Mouse (Mus musculus) CH12.LX (cell line): ENCODE measurements around the gene Cyth3. TPM values are rescaled to one million over a fixed set of nuclear protein-coding genes. Genes with fewer than 3 reads are reported as not detected.

Experiments used
- DNase-seq: peaks from one replicate; pipeline ENCODE4 v3.0.0-alpha.2; 2013; ENCODE audit errors: extremely low read depth
- H3K27ac ChIP-seq: 2 replicates; pipeline ENCODE4 v1.5.1; 2012; ENCODE audit warnings: low read depth, mild to moderate bottlenecking, control low read depth, moderate library complexity; ENCODE audit not compliant: insufficient read depth
- H3K27me3 ChIP-seq: replicated peaks from 2 replicates; pipeline ENCODE3; 2012; ENCODE audit warnings: inconsistent platforms
- H3K36me3 ChIP-seq, 2 experiments: replicated peaks in 1 of 2; 2 replicates each; pipeline versions ENCODE3 to v1.6.1; 2012; ENCODE audit warnings: inconsistent platforms in 1 of 2, low read length in 1 of 2, mild to moderate bottlenecking in 1 of 2, mixed read lengths in 1 of 2, moderate library complexity in 1 of 2; ENCODE audit not compliant: control insufficient read depth in 1 of 2, insufficient read depth in 1 of 2
- H3K4me1 ChIP-seq, 2 experiments: 2 replicates each; pipeline ENCODE4 v1.6.1; 2012; ENCODE audit warnings: inconsistent platforms in 1 of 2, moderate library complexity in 1 of 2; ENCODE audit not compliant: insufficient read depth in 2 of 2, control insufficient read depth in 1 of 2
- H3K4me2 ChIP-seq: 2 replicates; pipeline ENCODE4 v1.6.1; 2012; ENCODE audit warnings: low read depth, mild to moderate bottlenecking, control low read depth; ENCODE audit not compliant: poor library complexity, insufficient read depth, severe bottlenecking
- H3K4me3 ChIP-seq, 3 experiments: fragments of 150-350 bp in 1 of 3; sonication (generic) in 1 of 3; replicated peaks in 1 of 3; 2 replicates each; pipeline versions ENCODE3 to v1.5.1; 2011 to 2012; ENCODE audit warnings: low read depth in 2 of 3, low read length in 2 of 3, mild to moderate bottlenecking in 2 of 3, moderate library complexity in 2 of 3, control low read depth in 1 of 3, improper control_type of control experiment in 1 of 3, inconsistent platforms in 1 of 3, mixed read lengths in 1 of 3; ENCODE audit not compliant: poor library complexity in 1 of 3
- H3K79me2 ChIP-seq: replicated peaks from 2 replicates; pipeline ENCODE4 v1.6.1; 2012; ENCODE audit warnings: mild to moderate bottlenecking, moderate library complexity; ENCODE audit not compliant: control insufficient read depth, poor library complexity, insufficient read depth, severe bottlenecking; ENCODE audit errors: extremely low read depth
- H3K9ac ChIP-seq: 2 replicates; pipeline ENCODE4 v1.6.1; 2012; ENCODE audit warnings: low read depth, mild to moderate bottlenecking, control low read depth, moderate library complexity; ENCODE audit not compliant: insufficient read depth
- H3K9me3 ChIP-seq: replicated peaks from 2 replicates; pipeline ENCODE3; 2012; ENCODE audit warnings: low read length, inconsistent platforms, mixed read lengths
- CHD1 ChIP-seq: IDR thresholded peaks from 2 replicates; pipeline ENCODE4 v1.6.1; 2012; ENCODE audit warnings: low read depth, low read length, improper control_type of control experiment, inconsistent platforms
- CHD2 ChIP-seq: IDR thresholded peaks from 2 replicates; pipeline ENCODE4 v1.6.1; 2011; ENCODE audit warnings: low read length, improper control_type of control experiment
- ELF1 ChIP-seq: IDR thresholded peaks from 2 replicates; pipeline ENCODE4 v1.6.1; 2014; ENCODE audit warnings: low read depth, mild to moderate bottlenecking, inconsistent platforms, low read length, improper control_type of control experiment
- GABPA ChIP-seq: IDR thresholded peaks from 2 replicates; pipeline ENCODE4 v1.6.1; 2012; ENCODE audit warnings: low read depth, low read length, improper control_type of control experiment, inconsistent platforms; ENCODE audit not compliant: insufficient replicate concordance
- HCFC1 ChIP-seq: IDR thresholded peaks from 2 replicates; pipeline ENCODE4 v1.6.1; 2012; ENCODE audit warnings: low read depth, mild to moderate bottlenecking, inconsistent platforms, low read length, improper control_type of control experiment
- IRF4 ChIP-seq: IDR thresholded peaks from 2 replicates; pipeline ENCODE4 v1.6.1; 2014; ENCODE audit warnings: low read depth, mild to moderate bottlenecking, inconsistent platforms, low read length, improper control_type of control experiment
- JUN ChIP-seq: IDR thresholded peaks from 2 replicates; pipeline ENCODE4 v1.6.1; 2011; ENCODE audit warnings: low read depth, mild to moderate bottlenecking, low read length, improper control_type of control experiment, moderate library complexity; ENCODE audit not compliant: insufficient read depth
- JUND ChIP-seq: conservative IDR thresholded peaks from 2 replicates; pipeline ENCODE4 v1.6.1; 2011; ENCODE audit warnings: low read depth, low read length, improper control_type of control experiment
- KAT2A ChIP-seq: IDR thresholded peaks from 2 replicates; pipeline ENCODE4 v1.6.1; 2012; ENCODE audit warnings: low read length, improper control_type of control experiment, inconsistent platforms; ENCODE audit not compliant: insufficient replicate concordance
- MAZ ChIP-seq: IDR thresholded peaks from 2 replicates; pipeline ENCODE4 v1.6.1; 2012; ENCODE audit warnings: low read depth, mild to moderate bottlenecking, inconsistent platforms, low read length, improper control_type of control experiment, moderate library complexity
- MEF2A ChIP-seq: IDR thresholded peaks from 2 replicates; pipeline ENCODE4 v1.6.1; 2014; ENCODE audit warnings: low read depth, mild to moderate bottlenecking, inconsistent platforms, low read length, improper control_type of control experiment, borderline replicate concordance
- MXI1 ChIP-seq: IDR thresholded peaks from 2 replicates; pipeline ENCODE4 v1.6.1; 2011; ENCODE audit warnings: mild to moderate bottlenecking, low read depth, low read length, improper control_type of control experiment
- MYC ChIP-seq: IDR thresholded peaks from 2 replicates; pipeline ENCODE4 v1.6.1; 2011; ENCODE audit warnings: low read depth, mild to moderate bottlenecking, improper control_type of control experiment, low read length
- NRF1 ChIP-seq: IDR thresholded peaks from 2 replicates; pipeline ENCODE4 v1.6.1; 2014; ENCODE audit warnings: low read depth, mild to moderate bottlenecking, inconsistent platforms, low read length, improper control_type of control experiment, moderate library complexity
- PAX5 ChIP-seq: IDR thresholded peaks from 2 replicates; pipeline ENCODE4 v1.6.1; 2012; ENCODE audit warnings: low read length, inconsistent platforms, mixed read lengths
- POLR2A ChIP-seq: IDR thresholded peaks from 2 replicates; pipeline ENCODE4 v1.6.1; 2011; ENCODE audit warnings: low read depth, mild to moderate bottlenecking, improper control_type of control experiment, low read length
- POLR2AphosphoS2 ChIP-seq: IDR thresholded peaks from 2 replicates; pipeline ENCODE4 v1.6.1; 2011; ENCODE audit warnings: low read depth, low read length, improper control_type of control experiment
- RAD21 ChIP-seq: IDR thresholded peaks from 2 replicates; pipeline ENCODE4 v1.6.1; 2011; ENCODE audit warnings: low read depth, mild to moderate bottlenecking, low read length, improper control_type of control experiment, moderate library complexity
- SIN3A ChIP-seq: IDR thresholded peaks from 2 replicates; pipeline ENCODE4 v1.6.1; 2012; ENCODE audit warnings: low read length, improper control_type of control experiment, inconsistent platforms
- SMC3 ChIP-seq: IDR thresholded peaks from 2 replicates; pipeline ENCODE4 v1.6.1; 2011; ENCODE audit warnings: low read depth, low read length, improper control_type of control experiment
- TBP ChIP-seq: conservative IDR thresholded peaks from 2 replicates; pipeline ENCODE4 v1.6.1; 2011; ENCODE audit warnings: low read depth, low read length, improper control_type of control experiment
- USF1 ChIP-seq: IDR thresholded peaks from 2 replicates; pipeline ENCODE4 v1.6.1; 2014; ENCODE audit warnings: low read depth, mild to moderate bottlenecking, inconsistent platforms, low read length, improper control_type of control experiment
- USF2 ChIP-seq: conservative IDR thresholded peaks from 2 replicates; pipeline ENCODE4 v1.6.1; 2011; ENCODE audit warnings: low read depth, low read length, improper control_type of control experiment
- ZC3H11A ChIP-seq: IDR thresholded peaks from 2 replicates; pipeline ENCODE4 v1.6.1; 2012; ENCODE audit warnings: low read depth, mild to moderate bottlenecking, inconsistent platforms, low read length, improper control_type of control experiment
- ZKSCAN1 ChIP-seq: IDR thresholded peaks from 2 replicates; pipeline ENCODE4 v1.6.1; 2012; ENCODE audit warnings: low read depth, inconsistent platforms, low read length, improper control_type of control experiment, borderline replicate concordance
- ZMIZ1 ChIP-seq: IDR thresholded peaks from 2 replicates; pipeline ENCODE4 v1.6.1; 2012; ENCODE audit warnings: low read depth, mild to moderate bottlenecking, inconsistent platforms, low read length, improper control_type of control experiment
- ZNF384 ChIP-seq: IDR thresholded peaks from 2 replicates; pipeline ENCODE4 v1.6.1; 2012; ENCODE audit warnings: low read depth, low read length, improper control_type of control experiment, inconsistent platforms
- dilution Hi-C: fragments of 300-500 bp; cut with MboI; formaldehyde crosslinking; loops from 2 replicates; pipeline ENCODE4 v1.14.3; 2020; ENCODE audit warnings: low sequenced_read_pairs; ENCODE audit not compliant: extremely low pct_unique_long_range_greater_than_20kb, extremely low pct_ligation_motif_present
- in situ Hi-C: fragments of 300-500 bp; cut with MboI; formaldehyde crosslinking; loops from 3 replicates; pipeline ENCODE4 v1.14.3; 2019; ENCODE audit warnings: low sequenced_read_pairs, low pct_ligation_motif_present, low pct_unique_long_range_greater_than_20kb, mixed read lengths
- polyA plus RNA-seq: library from polyadenylated mRNA; unstranded; fragments of >175 nt; gene quantifications from 2 replicates; pipeline ENCODE4 v1.2.1, GENCODE M21; 2012; ENCODE audit warnings: low read depth; ENCODE audit not compliant: insufficient read length
- total RNA-seq, 2 experiments: library from RNA; depleted of rRNA; stranded (reverse); fragments of 300-350 nt in 1 of 2; fragments of >200 nt in 1 of 2; gene quantifications; 2 replicates each; pipeline ENCODE4 v1.2.3; 2012 to 2014

Cyth3 gene
- total and polyA plus RNA-seq, 3 experiments, result 3.3 to 5.4 (median 4.8) TPM

DNA sequence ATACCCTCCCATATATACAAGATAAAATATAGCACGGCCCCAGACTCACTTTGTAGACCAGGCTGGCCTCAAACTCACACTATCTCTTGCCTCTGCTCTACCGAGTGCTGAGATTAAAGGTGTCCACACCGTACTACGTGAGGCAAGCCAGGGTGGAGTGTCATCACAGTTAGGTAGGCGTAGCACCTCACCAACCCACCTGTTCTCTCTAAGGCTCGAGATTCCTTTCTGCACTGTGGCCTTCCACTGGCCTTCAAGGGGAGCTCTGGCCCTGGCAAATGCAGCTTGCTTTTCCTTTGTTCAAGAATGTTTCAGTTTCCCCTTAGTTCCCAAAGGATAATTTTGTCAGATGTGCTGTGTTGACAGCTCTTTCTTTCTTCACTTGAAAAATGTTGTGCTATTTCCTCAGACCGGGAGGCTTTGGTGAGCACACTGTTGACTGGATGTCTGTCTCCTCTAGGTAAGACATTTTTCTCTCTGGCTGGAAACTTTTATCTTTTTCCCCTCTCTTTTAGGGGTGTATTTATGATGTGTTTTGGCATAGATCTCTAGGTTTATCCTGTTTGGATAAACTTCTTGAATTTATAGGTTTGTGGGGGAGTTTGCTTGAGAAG is 40.9 kb downstream of the Cyth3 start:
- Histone ChIP-seq H3K27me3 (no peaks in the 10 kb centered on the region), H3K79me2 (no peaks in the 10 kb centered on the region), H3K36me3 (no peaks in the 10 kb centered on the region), H3K4me3 (no peak overlapping the region), H3K4me2 (no peak overlapping the region), H3K9ac (no peak overlapping the region), H3K4me1 (no peaks in the 10 kb centered on the region), H3K27ac (no peak overlapping the region), H3K9me3 (no peaks in the 10 kb centered on the region)
- no peak for TF ChIP-seq MAZ
- no peak for TF ChIP-seq ELF1
- TF ChIP-seq SMC3, result no peak
- no peak for TF ChIP-seq NRF1
- TF ChIP-seq USF1, result no peak
- TF ChIP-seq KAT2A, result no peak
- no peak for TF ChIP-seq JUND
- TF ChIP-seq IRF4, result no peak
- TF ChIP-seq ZNF384, result no peak
- no peak for TF ChIP-seq MXI1
- TF ChIP-seq PAX5, result no peak
- TF ChIP-seq RAD21, result no peak
- no peak for TF ChIP-seq JUN
- no peak for TF ChIP-seq POLR2AphosphoS2
- TF ChIP-seq SIN3A, result no peak
- no peak for TF ChIP-seq CHD1
- no peak for TF ChIP-seq ZKSCAN1
- no peak for TF ChIP-seq MYC
- no peak for TF ChIP-seq POLR2A
- dilution Hi-C loops, result no loop called here
- DNase-seq, result no peak
- in situ Hi-C loops, result no loop called here

GRCm38 (mm10) chr5:143665561-143665960 is 43.3 kb downstream of the Cyth3 start:
- peaks cover 0 to 9% of the 10 kb centered on the region in 2 experiments; a peak in 2 of 4 replicates for H3K4me1 ChIP-seq
- dilution Hi-C loops (no loop called here), in situ Hi-C loops (no loop called here)
- no peak overlapping the region for H3K4me2 ChIP-seq
- DNase-seq, result no peak
- no peaks in the 10 kb centered on the region for H3K9me3 ChIP-seq
- H3K9ac ChIP-seq, result no peak overlapping the region
- no peaks in the 10 kb centered on the region for H3K79me2 ChIP-seq
- no peak overlapping the region for H3K27ac ChIP-seq
- TF ChIP-seq ZC3H11A (no peak), MAZ (no peak), POLR2AphosphoS2 (no peak), CHD2 (no peak), USF2 (no peak), SMC3 (no peak), HCFC1 (no peak), ZMIZ1 (no peak), TBP (no peak), CHD1 (no peak), GABPA (no peak), MEF2A (no peak), ELF1 (no peak), RAD21 (no peak)
- H3K27me3 ChIP-seq, result no peaks in the 10 kb centered on the region
- H3K4me3 ChIP-seq, result no peak overlapping the region
- no peaks in the 10 kb centered on the region for H3K36me3 ChIP-seq
